Mouse (Mus musculus): Measurements from ENCODE around the gene Cx3cr1.

Gene Cx3cr1

DNA sequence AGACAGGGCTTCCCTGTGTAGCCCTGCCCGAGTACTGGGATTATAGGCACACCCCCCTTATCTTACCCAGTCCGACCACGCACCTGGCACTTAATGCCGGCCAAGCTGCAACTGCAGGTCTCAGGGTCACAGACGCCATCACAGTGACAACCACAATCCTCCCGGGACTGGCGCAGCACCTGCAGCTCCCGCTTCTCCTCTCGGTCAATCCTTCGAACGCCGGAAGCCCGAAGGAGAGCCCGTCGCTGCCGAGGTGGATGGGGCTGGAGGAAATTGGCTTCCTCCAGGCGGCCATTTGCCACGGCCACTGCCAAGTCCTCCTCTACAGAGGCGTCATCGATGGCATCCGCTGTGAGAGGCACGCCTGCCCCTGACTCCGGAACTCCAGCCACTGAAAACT, 96.4 kb downstream of the Cx3cr1 start:
- DNase-seq, result no peak

DNA sequence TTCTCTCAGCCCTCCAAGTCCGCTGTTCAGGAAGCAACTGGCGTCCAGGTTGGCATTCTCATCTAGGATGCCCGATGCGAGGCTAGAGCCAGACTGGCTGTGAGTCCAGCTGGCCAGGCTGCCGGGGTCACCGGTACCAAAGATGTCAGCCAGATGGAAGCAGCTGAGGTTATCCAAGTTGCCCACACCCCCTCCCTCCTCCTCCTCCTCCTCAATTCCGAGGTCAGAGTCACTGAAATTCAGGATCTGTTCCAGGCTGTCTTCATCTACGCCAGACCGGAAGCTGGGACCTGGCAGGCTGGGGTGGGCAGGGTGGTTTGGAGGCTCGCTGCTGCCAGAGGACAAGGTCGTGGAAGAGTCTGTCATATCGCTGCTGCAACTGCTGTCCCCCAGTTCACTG, 97.1 kb downstream of the Cx3cr1 start:
- DNase-seq, result no peak

DNA sequence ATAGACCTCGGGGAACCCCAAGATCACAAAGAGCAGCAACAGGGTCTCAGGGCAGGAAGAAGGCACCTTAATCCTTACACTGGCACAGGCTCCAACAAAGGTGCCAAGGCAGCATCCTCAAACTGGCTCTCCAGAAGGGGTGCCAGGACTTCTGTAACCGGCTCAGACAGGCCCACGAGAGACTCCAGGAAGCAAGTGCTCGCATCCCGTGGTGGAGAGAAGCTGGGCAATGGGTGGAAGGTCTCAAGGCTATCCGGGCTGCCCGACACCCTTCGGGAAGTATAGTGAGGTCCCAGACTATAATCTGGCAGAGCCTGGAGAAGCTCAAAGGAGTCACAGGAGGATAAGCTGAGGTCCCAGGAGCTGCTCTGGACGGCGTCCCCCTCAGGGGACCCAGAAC, 97.5 kb downstream of the Cx3cr1 start:
- DNase-seq, result no peak

DNA sequence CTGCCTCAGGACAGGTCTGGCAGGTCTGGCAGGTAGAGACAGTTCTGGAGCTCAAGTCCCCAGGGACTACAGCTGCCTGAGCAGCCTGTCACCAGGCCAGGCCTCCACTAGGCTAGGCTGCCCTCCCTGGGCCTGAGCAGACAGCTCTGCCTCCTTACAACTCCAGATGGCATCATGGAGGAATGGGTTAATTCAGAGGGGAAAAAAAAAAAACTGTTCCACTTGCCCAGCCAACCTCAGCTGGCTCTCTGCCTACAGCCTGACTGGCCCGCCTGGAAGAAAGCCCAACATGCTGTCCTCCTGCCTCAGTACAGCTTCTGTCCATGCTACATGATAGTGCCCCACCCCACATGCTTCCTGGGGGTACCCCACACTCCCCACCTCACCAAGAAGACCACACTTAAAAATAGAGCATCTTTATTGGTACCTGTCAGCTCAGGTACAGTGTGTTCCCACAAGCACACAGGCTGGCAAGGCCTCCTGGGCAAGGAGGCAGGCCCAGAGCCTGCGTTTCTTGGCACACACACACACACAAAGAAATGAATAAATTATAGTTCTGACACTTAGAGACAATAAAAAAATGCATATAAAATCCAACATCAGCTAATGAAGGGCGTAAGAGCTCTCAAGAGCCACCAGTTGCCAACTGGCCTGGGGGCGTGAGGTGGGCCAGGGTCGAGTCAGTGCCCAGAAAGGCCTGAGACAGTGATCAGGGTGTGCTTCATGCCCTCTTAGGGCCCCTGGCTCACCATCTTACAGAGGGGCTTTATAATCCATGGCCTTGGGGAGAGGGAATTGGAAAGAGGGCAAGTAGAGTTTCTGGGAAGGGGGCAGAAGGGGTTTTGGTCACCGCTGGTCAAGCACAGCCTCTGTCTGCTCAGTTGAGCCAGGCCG, 98.7 kb downstream of the Cx3cr1 start:
- DNase-seq, result no peak

DNA sequence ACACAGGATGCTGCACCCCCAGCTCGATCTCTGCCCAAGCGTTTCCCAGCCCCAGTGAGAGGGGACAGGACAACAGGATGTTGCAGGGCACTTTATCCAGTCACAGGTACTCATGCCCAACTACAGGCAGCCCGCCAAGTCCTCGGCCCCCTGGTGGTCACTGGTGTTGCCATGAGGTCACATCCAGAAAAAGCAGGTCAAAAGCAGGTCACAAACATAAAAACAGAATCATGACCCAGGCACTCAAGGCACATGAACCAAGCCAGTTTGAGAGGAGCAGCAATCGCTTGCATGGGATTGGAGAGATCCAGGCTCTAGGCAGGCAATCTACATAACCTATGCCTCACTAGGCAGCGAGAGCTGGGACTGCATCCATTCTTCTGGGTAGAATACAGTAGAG, 99.5 kb downstream of the Cx3cr1 start:
- peak; percentile 82 for DNase-seq

DNA sequence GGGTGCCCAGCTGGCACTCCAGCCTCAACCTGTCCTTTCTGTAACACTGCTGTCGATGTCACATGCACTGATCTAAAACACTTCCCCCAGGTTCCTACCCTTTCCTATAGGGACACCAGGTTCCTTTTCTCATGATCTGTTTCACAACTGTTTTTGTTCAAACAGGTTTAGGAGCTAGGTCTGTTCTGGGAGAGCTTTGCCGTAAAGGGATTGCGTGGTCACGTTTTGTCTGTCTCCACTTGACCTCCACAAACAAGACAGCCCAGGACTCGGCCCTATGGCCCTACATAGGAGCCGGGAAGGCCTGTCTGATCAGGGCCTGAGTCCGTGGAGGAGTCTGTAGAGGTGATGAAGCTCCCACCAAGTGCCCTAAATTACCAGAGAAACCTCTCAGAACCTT, 99.9 kb downstream of the Cx3cr1 start:
- DNase-seq, result no peak

DNA sequence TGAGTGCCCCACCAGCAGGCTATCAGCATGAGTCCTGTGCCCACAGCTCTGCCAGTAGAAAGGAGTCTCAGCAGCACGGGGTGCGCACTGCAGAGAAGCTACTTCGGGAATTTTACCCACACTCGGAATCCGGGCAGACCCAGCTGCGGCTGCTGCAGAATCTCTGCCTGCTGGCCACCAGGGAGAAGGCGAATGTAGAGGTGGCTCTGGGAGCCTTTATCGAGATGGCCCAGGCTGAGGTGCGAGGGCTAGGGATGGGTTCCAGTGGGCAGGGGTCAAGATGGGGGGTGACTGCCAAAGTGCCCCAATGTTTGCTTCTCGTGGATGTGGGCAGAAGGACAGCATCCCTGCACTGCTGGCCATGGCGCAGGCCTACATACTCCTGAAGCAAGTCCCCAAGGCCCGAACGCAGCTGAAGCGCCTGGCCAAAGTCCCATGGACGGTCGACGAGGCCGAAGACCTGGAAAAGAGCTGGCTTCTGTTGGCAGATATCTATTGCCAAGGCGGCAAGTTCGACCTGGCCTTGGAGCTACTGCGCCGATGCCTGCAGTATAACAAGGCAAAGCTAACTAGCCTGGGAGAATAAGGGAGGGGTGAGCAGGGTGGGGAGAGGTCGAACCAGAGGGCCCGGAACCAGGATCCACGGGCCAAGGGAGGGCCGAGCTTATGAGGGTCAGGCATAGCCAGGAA, 103.3 kb downstream of the Cx3cr1 start:
- no peak for DNase-seq

DNA sequence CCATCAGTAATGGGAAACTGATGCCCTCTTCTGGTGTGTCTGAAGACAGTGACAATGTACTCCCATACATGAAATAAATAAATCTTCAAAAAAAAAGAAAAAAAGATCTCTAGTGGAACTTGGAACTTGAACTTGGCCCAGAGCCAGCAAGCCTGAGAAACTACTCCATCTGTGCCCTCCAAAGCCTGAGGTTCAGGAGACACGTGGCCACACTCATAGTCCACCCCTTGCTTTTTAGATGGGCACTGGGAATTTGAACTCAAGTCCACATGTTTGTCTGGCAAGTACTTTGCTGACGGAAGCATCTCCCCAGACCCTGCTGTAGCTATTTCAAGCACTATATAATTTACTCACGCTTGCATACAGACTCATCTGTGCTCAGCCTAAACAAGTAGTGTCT, 104.5 kb downstream of the Cx3cr1 start:
- no peak for DNase-seq

DNA sequence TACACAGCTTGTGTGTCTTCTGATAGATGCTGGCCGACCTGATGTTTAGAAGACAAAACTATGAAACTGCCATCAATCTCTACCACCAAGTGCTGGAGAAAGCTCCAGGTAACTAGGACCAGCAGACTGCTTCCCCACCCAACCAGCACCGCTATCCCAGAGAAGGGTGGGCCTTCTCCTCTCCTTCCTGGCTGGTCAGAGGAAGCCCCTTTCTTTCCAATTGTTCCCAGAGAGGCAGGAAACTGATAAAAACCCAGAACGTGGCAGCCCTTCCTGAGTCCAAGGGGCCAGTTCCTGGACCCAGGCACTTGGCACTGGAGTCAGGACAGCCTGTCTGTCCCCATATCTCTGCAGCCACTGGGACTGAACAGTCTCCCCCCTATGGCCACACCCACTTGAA, 105.5 kb downstream of the Cx3cr1 start:
- no peak for DNase-seq

DNA sequence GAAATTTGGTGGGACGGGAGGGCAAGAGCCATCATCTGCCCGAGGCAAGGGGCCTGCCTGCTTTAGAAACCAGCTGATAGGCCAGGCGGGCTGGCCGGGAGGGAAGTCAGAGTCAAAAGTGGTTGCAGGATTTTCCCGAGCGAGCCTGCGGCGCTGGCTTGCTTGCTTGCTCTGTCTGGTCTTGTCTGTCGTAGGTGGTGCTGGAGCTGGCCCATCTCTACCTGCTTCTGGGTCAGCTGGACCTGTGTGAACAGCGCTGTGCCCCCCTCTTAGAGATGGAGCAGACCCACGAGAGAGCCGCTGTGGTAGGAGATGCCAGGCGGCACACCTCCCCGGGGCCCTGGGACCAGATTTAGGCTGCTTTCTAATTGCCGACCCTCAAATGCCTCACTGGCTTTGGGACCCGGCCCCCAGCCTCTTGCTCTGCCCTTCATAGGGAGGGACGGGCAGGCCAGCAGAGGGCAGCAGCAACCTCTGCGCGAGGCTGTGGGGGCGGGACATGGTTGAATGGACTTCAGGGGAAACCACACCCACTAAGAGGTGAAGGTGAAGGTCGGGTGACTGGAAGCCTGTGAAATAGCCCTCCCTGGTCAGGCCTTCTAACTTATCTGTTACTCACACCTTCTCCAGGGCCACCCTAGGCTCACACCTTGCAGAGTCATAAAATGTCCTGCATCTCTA, 106.6 kb downstream of the Cx3cr1 start:
- DNase-seq, result peak; percentile 91

DNA sequence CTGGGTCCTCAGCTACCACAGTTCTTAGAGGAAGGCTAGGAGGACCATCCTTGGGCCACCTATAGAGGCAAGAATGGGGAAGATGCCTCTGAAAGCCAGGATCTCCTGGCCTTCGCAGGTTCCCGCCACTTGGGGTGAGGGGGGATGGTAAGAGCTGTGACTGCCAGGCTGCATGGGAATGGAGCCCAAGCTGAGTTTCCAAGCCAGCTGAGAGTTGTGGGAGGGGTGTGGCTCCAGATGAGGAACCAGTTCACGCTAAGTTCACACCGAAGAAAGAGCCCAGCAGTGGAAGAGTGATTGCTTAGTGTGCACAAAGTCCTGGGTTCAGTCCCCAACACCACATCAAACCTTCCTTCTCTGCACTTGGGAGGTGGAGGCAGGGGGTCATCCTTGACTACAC, 107.5 kb downstream of the Cx3cr1 start:
- DNase-seq, result no peak

DNA sequence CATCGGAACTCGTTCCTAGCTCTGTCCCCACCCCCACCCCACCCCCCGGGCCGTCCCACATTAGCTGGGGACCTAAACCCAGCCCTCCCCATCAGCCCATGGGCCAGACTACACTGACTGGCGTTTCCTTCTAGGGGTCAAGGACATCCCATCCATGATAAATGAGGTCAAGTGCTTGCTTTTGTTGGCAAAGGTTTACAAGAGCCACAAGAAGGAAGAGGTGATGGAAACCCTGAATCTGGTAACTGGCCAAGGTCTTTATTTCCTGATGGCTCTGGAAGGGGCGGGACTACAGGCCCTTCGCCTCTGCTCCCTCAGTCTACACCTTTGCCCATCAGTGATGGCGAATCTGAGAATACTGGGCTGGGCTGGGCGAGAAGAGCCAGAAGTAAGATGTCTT, 110.8 kb downstream of the Cx3cr1 start:
- DNase-seq, result no peak

DNA sequence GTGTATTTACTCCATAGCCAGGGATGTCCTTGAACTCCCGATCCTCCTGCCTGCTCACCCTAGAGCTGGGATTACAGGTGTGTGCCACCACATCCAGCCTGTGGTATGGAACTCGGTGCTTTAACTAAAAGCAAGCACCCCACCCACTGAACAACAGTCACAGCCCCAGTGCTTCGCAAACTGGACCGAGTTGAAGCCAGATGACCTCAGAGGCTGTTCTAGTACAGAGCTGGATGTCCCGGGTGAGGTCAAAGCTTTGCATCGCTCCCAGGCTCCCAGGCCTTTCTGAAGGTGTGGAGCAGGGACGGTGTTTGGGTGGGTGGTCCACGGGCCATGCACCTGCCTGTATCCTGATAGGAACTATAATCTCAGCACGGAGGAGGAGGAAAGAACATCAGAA, 118.3 kb downstream of the Cx3cr1 start:
- no peak for DNase-seq

DNA sequence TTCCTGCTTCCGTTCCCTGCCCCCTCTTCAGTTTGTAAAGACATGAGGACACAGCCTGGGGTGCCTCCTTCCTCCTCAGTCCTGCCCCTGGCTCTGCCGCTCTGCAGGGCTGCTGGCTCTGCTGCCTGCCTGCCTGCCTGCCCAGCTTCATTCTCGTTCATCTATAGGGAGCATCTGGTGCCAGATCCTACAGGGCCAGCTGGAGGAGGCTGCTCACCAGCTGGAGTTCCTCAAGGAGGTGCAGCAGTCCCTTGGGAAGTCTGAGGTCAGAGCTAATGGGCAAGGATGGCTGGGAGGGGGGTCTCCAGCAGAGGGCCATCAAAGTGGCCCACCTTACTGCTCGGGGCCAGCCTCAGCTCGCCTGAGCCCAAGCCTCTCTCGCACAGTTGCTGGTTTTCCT, 119.2 kb downstream of the Cx3cr1 start:
- DNase-seq, result no peak

DNA sequence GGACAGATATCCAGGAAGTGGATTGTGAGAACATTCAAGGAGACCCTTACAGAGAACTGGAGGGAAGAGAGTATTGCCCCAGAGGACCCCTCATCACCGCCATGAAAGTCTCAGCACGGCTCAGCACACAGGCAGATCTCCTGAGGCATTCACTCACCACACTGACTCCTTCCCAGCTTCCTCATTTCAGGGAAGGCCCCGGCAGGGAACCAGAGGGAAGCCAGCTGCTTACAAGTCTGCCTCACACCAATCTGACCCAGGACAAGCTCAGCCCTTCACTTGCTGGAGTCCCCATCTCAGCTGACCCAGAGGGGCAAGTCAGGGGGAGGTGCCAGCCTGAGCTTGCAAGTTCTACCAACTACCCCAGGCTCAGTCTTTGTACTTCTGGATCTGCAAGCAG, 120.9 kb downstream of the Cx3cr1 start:
- no peak for DNase-seq

DNA sequence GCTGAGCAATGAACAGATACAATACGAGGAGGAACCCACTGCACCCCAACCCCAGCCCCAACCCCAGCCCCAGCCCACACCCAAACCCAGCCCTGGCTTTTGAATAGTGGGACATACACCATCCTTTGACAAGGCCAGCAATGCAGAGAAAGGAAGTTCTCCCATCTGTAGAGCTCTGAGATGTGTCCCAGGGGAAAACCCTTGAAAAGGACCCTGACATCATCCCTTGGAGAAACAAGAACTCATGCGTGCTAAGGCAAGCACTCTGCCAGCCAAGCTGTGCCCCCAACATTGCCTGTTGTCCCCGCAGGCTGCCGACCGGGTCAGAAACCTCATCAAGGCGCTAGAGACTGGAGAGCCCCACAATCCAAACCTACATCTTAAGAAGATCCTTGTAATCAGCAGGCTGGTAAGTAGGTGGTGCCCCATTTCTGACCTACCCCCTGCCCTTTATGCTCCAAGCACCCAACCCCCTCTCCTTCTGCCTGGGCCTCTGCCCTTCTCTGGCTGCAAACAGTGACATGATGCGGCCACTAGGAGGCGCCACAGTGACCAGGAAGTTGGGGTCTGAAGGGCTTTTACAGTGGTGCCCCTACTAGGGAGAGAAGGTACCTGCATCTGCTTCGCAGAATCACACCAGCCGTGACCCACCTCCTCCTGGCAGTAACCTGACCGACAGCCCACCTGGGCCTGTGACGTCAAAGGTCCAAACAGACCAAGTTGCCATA, 124.3 kb downstream of the Cx3cr1 start:
- peak; percentile 88 for DNase-seq

DNA sequence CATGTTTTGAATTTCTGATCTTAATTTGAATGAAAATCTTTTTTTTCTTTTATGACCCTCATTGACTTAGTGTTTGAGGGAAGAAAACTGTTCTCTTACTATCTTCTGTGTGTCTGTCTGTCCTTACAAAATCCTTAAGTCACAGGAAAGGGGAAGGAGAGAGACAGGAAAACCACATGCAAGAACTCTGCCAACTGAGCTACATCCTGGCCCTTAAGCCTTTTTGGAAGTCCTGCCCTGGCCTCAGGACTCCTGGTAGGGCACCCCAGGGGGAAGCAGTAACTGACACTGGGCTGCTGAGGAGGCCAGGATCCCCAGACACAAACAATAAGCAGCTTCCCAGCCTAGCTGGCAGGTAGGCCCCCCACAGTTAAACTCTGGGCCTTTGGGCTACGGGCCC, 126.4 kb downstream of the Cx3cr1 start:
- DNase-seq, result no peak

DNA sequence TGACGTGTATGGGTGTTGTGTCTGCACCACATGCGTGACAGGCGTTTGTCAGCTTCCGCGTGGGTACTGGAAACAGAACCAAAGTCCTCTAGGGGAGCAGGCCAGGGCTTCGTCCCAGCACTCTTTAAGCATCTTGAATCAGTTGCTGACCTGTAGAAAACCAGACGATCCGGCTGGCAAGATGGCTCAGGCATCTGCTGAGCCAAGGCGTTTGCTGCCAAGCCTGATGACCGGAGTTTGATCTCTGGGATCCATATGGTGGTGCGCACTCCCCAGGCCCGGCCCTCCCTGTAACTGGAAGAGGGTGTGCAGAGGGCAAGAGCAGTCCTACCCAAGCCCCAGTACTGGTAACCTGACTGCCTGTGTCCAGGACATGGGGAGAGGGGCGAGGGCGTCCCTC, 127.8 kb downstream of the Cx3cr1 start:
- no peak for DNase-seq

DNA sequence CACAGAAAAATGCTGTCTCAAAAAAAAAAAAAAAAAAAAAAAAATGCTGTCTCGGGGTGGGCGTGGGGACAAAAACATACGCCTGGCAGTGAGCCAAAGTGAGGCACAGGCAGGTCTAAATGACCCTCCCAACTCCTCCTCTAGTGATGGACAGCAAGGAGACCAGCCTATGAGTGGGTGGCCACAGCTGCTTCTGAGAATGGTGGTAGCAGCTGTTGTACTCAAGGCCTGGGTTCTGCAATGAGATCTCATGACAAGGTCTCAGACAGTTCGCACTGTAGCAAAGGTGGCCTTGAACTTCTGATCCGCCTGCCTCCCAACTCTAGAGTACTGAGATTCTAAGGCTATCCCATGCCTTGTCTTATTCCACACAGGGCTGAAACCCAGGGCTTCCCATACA, 128.3 kb downstream of the Cx3cr1 start:
- no peak for DNase-seq

DNA sequence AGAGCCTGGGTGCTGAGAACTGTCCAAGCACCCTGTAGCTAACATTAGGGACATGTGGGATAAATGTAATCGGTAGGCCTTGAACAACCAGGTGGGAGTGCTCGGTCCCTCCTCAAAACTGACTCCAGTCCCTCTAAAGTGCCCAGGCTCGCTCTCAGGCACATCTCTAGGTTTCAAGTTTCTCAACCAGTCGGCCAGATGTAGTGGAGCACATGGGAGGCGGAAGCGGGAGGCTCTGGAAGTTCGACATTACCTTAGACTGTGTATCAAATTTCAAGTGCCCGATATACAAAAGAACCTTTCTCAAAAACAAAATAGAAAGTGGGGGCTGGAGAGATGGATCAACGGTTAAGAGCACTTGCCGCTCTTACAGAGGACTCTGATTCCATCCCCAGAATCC, 130.0 kb downstream of the Cx3cr1 start:
- DNase-seq, result no peak

DNA sequence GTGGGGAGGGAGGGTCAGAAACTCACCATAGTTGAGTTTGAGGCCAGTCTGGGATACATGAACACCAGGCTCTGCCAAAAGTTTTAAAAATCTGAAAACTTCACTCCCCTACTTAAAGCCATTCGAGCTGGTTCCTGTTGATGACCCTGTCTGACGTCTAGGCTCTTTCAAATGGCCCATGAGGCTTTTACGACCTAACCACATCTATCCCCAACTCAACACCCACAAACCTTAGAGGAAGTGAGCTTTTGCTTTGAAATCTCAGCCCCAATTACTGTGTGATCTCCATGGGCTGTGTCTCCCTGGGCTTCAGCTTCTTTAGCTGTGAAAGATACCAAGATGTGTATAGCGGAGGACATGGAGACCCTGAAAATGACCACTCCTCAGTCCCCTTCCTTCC, 131.2 kb downstream of the Cx3cr1 start:
- DNase-seq, result no peak

DNA sequence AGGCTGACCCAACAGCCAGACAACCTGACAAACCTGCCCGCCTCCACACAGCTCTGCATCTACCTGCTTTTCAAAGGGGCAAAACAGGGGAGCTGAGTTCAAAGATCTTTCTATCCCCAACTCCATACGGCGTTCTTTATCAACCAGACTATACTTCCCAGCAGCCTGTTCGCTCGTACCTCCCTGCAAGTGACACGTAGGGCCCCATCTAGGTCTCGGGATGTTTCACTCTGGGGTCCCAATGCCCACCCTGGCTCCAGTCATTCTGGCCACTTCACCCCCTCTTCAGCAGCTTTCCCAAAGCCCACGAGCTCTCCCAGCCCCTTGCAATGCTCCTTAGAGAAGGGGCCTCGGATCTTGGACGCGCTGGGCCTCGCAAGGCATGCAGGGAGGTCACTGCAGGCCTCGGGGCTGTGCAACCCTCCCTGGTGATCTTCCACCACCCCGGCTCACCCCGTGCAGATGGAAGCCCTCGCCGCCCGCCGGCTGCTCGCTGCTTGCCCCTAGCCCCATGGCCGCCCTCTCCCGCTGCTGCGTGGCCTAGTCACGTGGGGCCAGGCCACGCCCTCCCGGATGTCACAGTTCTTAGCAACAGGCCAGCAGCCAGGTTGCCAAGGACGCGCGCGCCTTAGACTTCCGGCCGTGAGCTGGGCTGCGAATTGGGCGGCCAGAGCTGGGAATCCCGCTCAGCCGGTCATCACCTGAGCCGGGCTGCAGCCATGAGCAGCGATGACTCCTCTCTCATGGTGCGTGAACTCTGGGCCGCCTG, 132.5 kb downstream of the Cx3cr1 start, which contains the start of the genes Gorasp1 and Ttc21a:
TSS of gene Gorasp1 (minus strand) at position 561 of the 769 bp plus-strand sequence.
TSS of gene Ttc21a (plus strand) at position 602 of the 769 bp plus-strand sequence.
- DNase-seq, result peak; percentile 96
